Mouse (Mus musculus) embryonic fibroblast, embryonic 13.5 days (primary cell): ENCODE data around the gene Phlpp1.

Source experiments
- CTCF ChIP-seq: IDR thresholded peaks from 2 replicates; pipeline ENCODE4 v1.5.1; 2011; ENCODE audit warnings: mild to moderate bottlenecking, control low read depth, low read length, moderate library complexity, borderline replicate concordance; ENCODE audit not compliant: insufficient read depth
- POLR2A ChIP-seq: IDR thresholded peaks from 2 replicates; pipeline ENCODE4 v1.6.1; 2011; ENCODE audit warnings: low read depth, mild to moderate bottlenecking, control low read depth, low read length, moderate library complexity

GRCm38 (mm10) chr1:106142010-106142409, 29.5 kb upstream of the Phlpp1 start:
- TF ChIP-seq POLR2A (no peak), CTCF (no peak)
